Mouse (Mus musculus): ENCODE measurements around the gene Arfgap3. TPM values are rescaled to one million over a fixed set of nuclear protein-coding genes. Genes with fewer than 3 reads are reported as not detected.
"Not testable (repeated sequence)": the region's sequence is repeated elsewhere in the genome, so short reads cannot be mapped to it uniquely, and the experiment has no call there.

The Arfgap3 gene
- total RNA-seq, 1 experiment from 2014 or later = 25.5 TPM

DNA sequence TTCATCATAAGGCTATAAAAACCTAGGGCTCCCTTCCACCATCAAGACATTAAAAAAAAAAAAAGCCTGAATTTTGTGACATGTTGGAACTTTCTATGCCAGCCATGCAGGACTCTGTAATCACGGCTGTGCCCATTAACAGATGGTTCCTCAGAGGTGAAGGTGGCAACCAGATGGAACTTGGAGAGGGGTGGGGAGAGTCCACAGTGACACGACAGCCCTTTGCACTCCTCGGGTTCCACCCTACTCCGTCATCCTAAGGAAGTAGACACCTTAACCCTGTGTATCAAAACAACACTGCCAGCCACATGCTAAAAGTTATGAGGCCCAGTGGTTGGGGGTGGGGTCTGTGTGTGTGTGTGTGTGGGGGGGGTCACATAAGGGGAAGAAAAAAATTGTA is 1.3 kb downstream of the Arfgap3 start:
- no peak for ATAC-seq (replicated peaks; ENCODE audit: low read depth, poor library complexity, severe bottlenecking)

DNA sequence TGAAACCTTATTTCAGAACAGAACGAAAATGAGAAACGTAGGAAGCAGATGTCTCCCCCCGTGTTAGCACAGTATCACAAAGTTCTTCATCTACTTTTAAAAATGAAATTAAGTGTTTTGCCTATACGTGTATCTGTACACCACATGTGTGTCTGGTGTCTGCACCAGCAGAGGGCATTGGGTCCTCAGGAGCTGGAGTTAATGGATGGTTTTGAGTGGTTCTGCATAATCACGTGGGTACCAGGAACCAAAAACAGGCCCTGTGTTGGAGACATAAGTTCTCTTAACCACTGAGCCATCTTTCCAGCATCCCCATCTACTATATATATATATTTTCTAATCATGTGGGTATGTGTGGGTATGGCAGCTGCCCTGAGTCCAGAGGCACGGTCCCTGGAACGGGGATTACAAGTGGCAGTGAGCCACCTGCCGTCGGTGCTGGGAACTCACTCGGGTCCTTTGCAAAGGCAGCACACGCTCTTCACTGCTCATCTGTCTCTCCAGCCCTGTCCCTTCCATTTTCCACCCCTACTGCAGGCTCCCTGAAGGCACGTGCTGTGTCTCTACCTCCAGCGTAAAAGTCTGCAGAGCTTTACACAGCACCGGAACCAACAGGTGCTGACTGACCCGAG is 4.0 kb downstream of the Arfgap3 start:
- no peak for ATAC-seq (replicated peaks; ENCODE audit: low read depth, poor library complexity, severe bottlenecking)

DNA sequence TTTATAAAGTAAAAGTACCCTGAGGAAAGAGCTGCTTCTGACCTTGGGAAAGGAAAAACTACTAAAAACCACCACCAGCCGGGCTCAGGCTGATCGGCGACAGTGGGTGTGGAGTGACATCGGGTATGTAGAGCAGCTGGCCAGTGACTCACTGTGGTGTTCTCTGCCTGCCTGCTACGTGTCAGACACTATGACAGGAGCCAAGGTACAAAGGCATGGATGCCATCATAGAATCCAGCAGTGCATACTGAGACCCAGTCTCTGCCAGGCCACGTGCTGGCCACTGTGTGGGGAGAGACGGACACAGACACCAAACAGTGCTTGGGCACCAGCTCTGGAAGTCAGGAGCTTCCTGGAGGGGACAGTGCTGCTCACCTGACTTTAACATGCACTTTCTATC is 5.1 kb downstream of the Arfgap3 start:
- ATAC-seq (replicated peaks; ENCODE audit: low read depth, poor library complexity, severe bottlenecking) = no peak

DNA sequence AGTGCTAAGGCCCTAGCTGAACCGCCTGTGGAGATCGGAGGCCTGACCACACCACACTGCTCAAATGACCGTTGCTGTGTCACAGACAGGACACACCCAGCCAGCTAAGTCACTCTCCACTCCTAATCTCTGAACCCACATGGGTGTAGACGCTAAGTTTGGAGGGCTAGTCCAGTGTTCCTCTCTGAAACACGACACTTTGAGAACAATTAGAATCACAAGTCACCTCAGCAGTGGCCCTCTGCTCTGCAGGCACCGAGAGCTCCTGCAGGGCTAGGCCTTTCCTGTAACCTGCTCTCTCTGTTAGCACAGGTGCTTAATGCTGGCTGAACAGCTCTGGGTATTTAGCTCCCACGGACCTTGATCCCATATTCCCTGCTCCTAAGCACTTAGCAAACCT is 5.9 kb downstream of the Arfgap3 start:
- no peak; the same call in 1 of the 2 replicates for ATAC-seq (replicated peaks; ENCODE audit: low read depth, poor library complexity, severe bottlenecking)

DNA sequence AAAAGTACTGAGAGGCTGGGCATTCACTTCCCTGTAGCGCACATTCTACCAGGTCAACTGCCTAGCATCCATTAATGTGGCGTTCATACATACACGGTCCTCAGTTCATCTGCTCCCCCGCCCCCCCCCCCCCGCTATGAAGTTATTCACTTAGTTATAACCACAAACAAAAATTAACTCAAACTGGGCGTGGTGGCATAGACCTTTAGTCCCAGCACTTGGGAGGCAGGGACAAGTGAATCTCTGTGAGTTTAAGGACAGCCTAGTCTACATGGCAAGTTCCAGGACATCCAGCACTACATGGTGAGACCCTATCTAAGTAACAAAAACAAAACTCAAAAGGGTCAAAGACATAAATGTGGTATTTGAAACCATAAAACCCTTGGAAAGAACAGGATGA is 11.1 kb downstream of the Arfgap3 start:
- ATAC-seq (replicated peaks; ENCODE audit: low read depth, poor library complexity, severe bottlenecking) = no peak

DNA sequence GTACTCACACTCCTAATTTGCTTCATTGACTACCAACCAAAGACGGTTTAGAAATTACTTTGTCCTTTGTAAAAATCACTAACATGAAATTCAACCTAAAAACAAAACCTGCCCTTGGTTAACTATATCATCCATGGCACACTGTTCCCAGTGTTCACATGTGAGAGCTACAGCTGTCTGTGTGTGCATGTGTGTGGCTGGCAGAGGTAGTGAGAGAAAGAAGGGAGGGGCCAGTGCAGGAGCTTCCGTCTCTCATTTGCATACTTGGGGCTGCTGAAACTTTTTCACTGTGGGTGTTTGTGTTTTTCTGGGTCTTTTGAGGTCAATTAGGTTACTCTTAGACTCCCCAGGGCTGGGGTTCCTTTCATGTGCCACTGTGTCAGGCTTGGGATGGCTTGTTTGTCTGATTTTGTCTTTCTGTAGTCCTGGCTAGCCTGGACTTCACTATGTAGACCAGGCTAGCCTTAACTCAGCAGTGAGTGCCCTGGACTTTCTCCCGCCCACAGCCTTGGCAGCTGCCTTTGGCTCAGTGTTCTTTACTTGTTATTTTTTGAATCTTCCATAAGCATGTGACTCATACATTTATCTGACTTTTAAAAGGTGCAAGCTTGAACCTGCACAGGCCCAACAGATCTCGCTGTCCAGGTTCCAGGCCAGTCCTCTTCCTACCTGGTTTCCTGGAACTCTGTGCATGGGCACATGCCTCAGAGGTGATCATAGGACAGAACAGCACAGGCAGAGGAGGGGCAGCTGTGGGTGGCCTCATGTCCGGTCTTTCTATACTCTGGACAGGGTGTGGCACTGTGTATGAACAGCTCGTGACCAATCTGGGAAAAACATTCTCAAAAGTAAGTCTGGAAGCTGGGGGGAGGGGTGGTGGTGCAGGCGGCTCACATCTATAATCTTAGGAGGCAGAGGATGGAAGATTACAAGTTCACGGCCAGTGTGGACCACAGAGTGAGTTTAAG is 11.9 kb downstream of the Arfgap3 start:
- ATAC-seq (replicated peaks; ENCODE audit: low read depth, poor library complexity, severe bottlenecking) = no peak

DNA sequence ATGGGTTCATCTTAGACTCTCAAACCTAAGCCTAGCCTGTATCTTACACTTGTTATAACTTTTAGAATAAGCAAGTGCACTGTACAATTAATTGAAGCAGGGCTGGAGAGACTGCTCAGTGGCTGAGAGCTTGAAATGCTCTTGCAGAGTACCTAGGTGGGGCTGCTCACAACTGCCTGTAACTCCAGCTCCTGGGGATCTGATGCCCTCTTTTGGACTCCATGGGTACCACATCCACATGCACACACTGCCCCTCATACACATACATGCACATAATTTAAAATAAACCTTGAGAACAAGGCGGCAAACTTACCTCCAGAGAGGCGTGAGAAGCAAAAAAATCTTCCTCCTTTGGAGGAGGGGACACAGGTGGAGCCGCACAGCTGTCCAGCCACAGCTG is 17.7 kb downstream of the Arfgap3 start:
- no peak for ATAC-seq (replicated peaks; ENCODE audit: low read depth, poor library complexity, severe bottlenecking)

DNA sequence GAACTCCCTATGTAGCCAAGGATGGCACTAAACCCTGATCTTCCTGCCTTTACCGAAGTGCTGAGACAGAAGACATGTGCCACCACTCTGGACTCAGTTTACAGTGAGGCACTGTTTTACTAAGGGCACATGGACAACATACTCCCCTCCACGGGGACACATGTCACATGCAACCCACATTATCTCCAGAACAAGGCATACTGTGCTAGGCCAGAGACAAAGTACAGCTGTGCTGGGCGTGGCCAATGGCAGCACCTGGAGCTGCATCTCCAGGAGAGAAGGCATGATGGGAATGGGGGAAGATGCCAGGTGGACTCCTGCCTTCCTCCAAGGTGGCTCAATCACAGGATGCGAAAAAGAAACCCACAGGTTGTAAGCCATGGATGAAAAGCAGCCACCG is 21.1 kb downstream of the Arfgap3 start:
- no peak for ATAC-seq (replicated peaks; ENCODE audit: low read depth, poor library complexity, severe bottlenecking)

DNA sequence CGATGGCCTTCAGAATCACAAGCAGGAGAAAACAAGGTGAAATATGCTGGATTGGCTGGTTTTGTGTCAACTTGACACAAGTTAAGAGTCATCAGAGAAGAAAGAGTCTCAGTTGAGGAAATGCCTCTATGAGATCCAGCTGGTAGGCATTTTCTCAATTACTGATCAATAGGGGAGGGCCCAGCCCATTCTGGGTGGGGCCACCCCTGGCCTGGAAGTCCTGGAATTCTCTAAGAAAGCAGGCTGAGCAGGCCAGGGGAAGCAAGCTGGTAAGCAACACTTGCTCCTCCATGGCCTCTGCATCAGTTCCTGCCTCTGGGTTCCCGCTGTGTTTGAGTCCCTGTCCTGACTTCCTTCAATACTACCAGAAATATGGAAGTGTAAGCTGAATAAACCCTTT is 27.0 kb downstream of the Arfgap3 start:
- no peak for ATAC-seq (replicated peaks; ENCODE audit: low read depth, poor library complexity, severe bottlenecking)

DNA sequence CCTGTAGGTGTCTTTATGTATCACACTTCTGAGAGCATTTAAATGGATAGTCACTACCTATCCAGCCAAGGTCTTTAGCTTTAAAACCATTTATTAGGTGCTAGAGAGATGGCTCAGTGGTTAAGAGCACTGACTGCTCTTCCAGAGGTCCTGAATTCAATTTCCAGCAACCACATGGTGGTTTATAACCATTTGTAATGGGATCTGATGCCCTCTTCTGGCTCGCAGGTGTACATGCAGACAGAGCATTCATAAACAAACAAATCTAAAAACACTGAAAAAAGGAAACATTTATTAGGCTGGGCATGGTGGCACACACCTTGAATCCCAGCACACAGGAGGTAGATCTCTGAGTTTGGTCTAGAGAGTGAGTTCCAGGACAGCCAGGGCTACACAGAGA is 35.1 kb downstream of the Arfgap3 start:
- ATAC-seq (replicated peaks; ENCODE audit: low read depth, poor library complexity, severe bottlenecking) = no peak

DNA sequence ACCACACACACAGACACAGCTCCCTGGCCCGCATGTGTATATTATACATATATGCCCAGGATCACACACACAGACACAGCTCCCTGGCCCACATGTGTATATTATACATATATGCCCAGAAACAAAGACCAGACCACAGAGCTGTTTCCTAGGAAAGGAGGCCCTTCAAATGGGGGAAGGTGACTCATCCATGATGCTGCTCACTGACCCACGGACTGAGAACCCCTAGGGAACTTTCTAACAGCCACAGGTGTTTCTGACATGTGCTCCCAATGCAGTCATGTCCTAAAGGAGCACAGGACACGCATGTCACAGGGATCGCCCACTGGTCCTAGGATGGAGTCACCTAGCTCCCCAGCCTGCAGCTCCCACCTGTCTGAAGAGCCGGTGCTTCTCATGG is 40.2 kb downstream of the Arfgap3 start:
- ATAC-seq (replicated peaks; ENCODE audit: low read depth, poor library complexity, severe bottlenecking) = no peak

DNA sequence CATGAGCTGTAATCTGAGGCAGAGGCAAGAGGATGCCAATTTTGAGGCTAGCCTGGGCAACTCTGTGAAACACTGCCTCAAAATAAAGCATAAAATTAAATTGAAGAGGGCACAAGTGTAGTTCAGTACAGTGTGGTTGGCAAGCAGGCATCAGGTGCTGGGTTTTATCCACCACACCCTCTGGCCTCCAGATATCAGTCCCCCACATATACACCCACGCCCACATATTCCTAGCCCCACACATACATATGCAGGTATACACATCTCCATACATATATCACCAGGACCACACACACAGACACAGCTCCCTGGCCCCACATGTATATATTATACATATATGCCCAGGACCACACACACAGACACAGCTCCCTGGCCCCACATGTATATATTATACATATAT is 41.3 kb downstream of the Arfgap3 start:
- not testable (repeated sequence) for ATAC-seq (replicated peaks; ENCODE audit: low read depth, poor library complexity, severe bottlenecking)

DNA sequence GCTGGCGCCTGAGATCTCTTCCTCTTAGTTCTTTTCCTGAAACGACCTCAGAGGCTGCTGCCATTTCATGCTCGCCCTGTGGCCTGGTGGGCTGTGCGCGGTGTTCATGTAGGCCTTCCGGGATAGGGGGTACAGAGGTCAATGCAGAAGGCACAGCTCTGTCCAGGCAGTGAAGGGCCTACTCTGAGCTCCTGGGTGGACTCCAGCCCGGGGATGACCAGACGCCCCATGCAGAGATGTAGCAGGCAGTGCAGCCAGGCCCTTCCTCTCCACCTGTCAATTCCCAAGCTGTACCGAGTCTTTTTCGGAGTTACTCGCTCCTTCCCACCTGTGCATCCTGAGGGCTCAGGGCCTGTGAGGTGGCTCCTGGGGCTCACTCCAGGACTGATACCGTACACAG is 43.9 kb downstream of the Arfgap3 start:
- ATAC-seq (replicated peaks; ENCODE audit: low read depth, poor library complexity, severe bottlenecking) = no peak

DNA sequence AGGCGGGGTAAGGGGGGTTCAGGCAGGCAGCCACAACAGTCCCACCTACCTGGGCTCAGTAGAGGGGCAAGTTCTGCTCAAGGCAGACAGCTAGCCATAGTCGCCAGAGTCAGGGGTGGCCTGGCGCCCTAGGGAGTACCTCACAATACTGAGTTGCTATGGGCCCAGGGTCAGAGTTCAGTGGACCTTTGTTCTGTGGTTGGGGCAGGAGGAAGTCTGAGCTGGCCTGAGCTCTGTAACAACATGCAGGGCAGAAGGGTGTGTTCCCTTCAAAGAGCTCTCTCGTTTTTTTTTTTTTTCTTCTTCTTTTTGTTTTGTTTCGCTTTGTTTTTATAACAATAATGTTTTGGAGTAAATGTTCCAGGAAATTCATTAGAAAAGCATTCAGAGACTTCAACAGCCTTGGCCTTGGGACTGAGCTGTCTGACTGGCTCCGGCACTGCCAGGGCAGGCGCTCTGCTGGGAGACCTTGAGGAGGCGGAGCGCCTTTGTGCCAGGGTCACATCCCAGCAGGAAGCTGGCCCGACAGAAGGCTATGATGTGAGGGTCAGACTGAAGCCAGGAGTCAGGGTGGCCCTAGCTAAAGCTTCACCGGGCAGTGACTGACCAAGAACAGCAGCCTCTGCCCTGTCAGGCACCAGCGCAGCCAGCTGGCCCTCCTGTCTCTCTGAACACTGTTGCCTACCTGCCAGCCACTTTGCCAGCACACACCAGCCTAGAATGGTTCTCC is 44.7 kb downstream of the Arfgap3 start:
- ATAC-seq (replicated peaks; ENCODE audit: low read depth, poor library complexity, severe bottlenecking) = no peak

DNA sequence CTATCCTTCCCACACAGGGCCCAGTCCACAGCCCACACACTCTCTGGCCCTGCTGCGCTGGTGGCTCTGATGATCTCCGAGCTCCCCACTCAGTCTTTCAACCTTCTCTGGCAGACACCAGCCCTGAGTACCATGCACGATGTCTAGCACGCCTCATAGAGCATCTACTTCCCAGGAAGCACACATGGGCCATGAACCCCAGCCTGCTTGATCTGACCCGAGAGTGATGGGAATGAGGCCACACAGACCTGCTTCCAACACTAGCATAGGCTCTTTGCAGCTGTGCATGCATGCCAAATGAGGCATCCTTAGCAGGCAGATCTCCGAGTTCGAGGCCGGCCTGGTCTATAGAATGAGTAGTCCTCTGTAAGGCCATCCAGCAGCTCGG is 45.2 kb downstream of the Arfgap3 start:
- ATAC-seq (replicated peaks; ENCODE audit: low read depth, poor library complexity, severe bottlenecking) = no peak

DNA sequence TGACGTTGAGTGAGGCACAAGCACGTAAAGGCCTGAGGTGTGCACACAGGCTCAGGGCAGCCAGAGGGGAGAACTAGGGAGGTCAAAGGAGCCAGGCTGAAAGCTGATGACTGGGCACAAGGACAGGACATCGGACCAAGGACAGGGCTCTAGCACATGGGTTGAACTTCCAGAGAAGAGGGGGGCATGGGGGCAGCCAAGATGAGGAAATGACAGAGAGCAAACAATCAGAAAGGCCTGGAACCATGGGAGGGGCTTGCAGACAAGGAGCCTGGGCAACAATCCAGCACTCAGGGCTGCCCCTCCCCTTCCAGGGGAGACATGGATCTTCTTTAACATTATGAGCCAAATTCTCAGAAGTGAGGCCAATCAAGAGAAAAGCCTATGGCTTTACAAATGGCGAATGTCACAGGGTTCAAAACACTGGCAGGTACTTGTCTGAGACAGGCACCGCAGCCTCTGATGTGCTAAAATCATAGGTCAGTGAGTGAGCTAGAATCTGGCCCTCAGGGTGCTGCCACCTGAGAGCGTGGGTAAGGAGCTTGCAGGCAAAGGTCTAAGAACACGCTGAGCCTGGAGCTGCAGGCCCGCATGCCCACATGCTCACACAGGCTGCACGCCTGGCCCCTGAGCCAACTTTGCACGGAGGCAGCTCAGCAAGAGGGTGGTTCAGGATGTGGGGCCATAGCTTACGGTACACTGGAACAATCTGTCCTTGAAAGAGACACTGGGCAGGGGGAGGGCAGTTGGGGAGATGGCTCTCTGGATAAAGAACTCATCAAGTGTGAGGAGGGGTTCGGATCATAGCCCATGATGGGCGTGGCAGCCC is 46.2 kb downstream of the Arfgap3 start:
- no peak for ATAC-seq (replicated peaks; ENCODE audit: low read depth, poor library complexity, severe bottlenecking)

DNA sequence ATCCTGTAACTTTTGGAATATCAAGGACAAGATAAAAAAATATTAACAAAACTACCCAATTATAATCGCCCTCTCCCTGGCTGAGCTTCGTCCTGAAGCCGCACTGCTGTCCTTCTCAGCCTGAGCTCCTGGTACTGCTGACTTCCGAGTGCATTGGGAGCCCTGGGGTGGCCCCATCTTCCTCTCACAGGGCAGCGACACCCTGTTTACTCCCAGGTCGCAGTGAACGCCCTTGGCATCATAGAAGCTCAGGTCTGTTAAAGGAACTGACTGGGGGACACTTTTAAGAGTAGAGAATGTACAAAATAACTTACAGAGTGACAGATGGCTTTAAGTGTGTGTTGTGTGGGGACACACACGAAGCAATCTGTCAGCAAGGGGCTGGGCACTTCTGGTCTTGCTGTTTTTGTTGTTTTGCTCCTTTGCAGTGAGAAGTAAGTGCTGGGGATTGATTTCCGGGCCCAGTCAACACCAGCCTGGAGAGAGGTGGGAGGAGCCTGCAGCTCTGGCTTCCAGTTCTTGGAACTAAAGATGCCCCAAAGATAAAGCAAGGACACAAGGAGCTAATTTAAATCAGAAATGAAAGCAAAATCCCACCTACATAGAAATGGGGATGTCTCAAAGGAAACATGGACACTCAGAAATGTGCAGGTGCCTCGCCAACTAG is 50.0 kb downstream of the Arfgap3 start:
- no peak for ATAC-seq (replicated peaks; ENCODE audit: low read depth, poor library complexity, severe bottlenecking)

DNA sequence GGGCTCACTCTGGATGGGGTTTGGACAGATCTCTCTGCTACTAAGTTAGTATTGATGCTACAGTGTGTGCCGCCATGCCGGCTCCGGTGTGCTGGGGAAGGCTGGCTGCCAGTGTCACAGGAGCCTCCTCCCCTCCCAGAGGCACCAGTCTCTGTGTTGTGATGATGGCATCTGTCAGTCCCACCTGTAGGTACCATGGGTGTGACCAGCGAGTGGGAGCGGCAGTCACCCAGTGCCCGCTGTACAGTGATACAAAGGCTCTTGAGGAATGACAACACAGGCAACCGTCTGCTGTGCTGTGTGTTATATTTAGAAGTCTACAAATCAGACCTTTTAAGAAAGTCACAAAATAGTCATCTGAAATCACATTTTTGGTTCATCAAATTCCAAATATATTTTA is 50.6 kb downstream of the Arfgap3 start:
- ATAC-seq (replicated peaks; ENCODE audit: low read depth, poor library complexity, severe bottlenecking) = no peak

DNA sequence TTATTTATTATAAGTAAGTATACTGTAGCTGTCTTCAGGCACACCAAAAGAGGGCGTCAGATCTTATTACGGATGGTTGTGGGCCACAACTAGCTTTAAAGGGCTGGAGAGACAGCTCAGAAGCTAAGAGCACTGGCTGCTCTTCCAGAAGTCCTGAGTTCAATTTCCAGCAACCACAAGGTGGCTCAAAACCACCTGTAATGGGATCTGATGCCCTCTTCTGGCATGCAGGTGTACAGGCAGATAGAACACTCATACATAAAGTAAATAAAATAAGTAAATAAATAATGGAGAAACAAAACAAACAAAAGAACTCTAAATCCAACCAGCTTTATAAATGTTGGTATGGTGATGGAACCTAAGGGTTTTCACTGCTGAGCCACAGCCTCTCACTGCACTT is 51.2 kb downstream of the Arfgap3 start:
- ATAC-seq (replicated peaks; ENCODE audit: low read depth, poor library complexity, severe bottlenecking) = no peak

DNA sequence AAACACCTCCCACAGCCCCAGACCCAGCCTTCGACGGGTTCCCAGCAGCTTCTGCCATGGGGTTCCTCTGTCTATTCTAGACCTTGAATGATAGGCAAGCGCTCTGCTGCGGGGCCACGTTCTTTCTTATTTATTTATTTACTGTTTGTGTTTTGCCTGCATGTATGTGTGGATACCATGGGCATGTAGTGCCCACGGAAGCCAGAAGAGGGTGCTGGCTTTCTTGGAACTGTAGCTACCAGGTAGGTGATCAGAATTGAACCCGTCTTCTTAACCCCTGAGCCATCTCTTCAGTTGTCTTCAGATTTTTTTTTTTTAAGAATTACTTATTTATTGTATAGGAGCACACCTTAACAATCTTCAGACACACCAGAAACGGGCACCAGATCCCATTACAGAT is 51.7 kb downstream of the Arfgap3 start:
- no peak for ATAC-seq (replicated peaks; ENCODE audit: low read depth, poor library complexity, severe bottlenecking)
